ENCODE assay signal across 8 mouse cellular contexts in the genomic region with DNA sequence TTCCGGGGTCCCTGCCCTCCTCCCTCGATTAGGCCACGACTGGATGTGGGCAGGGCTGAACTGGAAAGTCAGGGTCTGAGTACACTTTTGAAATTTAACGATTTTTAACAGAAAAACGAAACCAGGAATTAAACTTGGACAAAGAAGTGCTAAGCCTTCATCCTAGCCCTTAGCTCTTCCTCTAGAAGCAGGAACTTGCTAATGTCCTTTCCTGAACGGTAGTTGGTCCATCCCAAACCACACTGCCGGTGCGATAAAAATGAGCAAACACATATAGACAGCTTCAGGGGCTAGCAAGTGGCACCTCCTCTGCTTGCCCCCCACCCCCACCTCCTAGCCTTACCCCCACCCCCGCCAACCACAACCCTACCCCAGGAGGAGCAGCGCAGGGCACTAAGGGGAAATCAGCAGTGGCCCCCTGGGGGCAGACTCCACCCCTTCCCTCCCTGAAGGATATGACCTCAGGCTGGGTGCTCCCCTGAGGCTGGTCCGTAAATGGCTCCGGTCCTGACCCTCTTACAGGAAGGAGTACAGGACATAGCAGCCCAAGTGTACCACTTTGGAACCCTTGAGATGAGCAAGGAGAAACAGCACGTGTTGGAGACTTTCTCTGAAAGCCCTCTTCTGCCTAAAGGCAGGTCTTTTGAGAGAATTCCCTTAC. TPM values are rescaled to one million over a fixed set of nuclear protein-coding genes. Genes with fewer than 3 reads are reported as not detected.
DNase-seq lines count a peak whose midpoint lies in the region; ATAC-seq and TF ChIP-seq lines count a peak whose summit lies in the region.

No protein-coding gene starts in this region.

- DNase-seq in cerebellum, adult 2 months: no peak
- DNase-seq in c-Kit-positive CD71-positive TER-119-negative erythroid progenitor cells, embryonic 14.5 days (ENCODE audit: low read depth): peak; percentile 63
- DNase-seq in heart, postnatal 10 days: peak; percentile 38 to 41
- DNase-seq in liver: peak; percentile 75
- no peak for DNase-seq in urinary bladder, postnatal 4 days (ENCODE audit: low spot score in 2 of 2)
- no peak for DNase-seq in embryo, embryonic 9.5 days (ENCODE audit: extremely low spot score)

- no peak for TF ChIP-seq POLR2A in cerebellum, adult 2 months (IDR thresholded peaks at IDR 0.05; ENCODE audit: borderline replicate concordance, insufficient read depth, low read length)

- no peak for TF ChIP-seq CTCF in cerebellum, adult 2 months (IDR thresholded peaks at IDR 0.05; ENCODE audit: borderline replicate concordance, insufficient read depth, low read depth, low read length)

- no peak overlapping the region for H3K4me3 ChIP-seq in cerebellum, adult 2 months (replicated peaks; ENCODE audit: insufficient read depth, low read depth, low read length)

- H3K27ac ChIP-seq in cerebellum, adult 2 months (ENCODE audit: insufficient read depth, low read length): no peak overlapping the region

- ATAC-seq in cerebellum, adult (ENCODE audit: insufficient number of reproducible peaks, low FRiP score, low TSS enrichment): 0 out of 2 replicates have a peak, but pooled peaks have one; percentile 11
- peak; percentile 86 for ATAC-seq in monocyte, adult 5-6 weeks (replicated peaks; ENCODE audit: insufficient number of reproducible peaks, low FRiP score, low TSS enrichment, poor library complexity, severe bottlenecking)

- intact Hi-C loops in heart, postnatal 10 days (cut with DNase I): loop anchor here (1.0 to 10.0 kb wide), 2 partner anchors 109 to 154 kb away; no protein-coding TSS in a partner anchor

- WGBS in cerebellum, adult 2 months: 64% methylated on average over 13 of the region's 13 CpGs

- no peaks in the 10 kb centered on the region; the same call in 1 of the 2 replicates for H3K27me3 ChIP-seq in cerebellum, adult 2 months (ENCODE audit: control insufficient read depth, insufficient read depth, low read length)

- no peaks in the 10 kb centered on the region for H3K4me1 ChIP-seq in cerebellum, adult 2 months (ENCODE audit: control insufficient read depth, insufficient read depth, low read length)

RNA-seq across cellular contexts. Expression of a gene that starts 42.9 kb away (rescaled TPM):
- polyA plus RNA-seq in cerebellum, adult 2 months (2012; rRNA removed): 0.30 and 0.49 TPM in 2 replicates
- total RNA-seq in heart, postnatal 10 days (2021): 1 to 10 TPM in 1 of 2 experiments, under 1 TPM in 1; 0.45 to 1.1 TPM
- total RNA-seq in monocyte, adult 5-6 weeks (2017): 106 to 140 TPM (median 120 TPM) in 3 replicates

RNA-seq across cellular contexts. Expression of a gene that starts 57.6 kb away (rescaled TPM):
- polyA plus RNA-seq in cerebellum, adult 2 months (2012; rRNA removed): 121 and 127 TPM in 2 replicates
- 100 to 1,000 TPM; 106 to 108 TPM for total RNA-seq in heart, postnatal 10 days (2021)
- 211 to 234 TPM (median 220 TPM) in 3 replicates for total RNA-seq in monocyte, adult 5-6 weeks (2017)

Comparison
In these comparisons a context has a peak if more than half of its experiments do, and no peak if none do; other contexts are left out.
1. DNase-seq: peak in c-Kit-positive CD71-positive TER-119-negative erythroid progenitor cells, embryonic 14.5 days (single experiment), heart, postnatal 10 days (2 of 2) and liver (single experiment); none in cerebellum, adult 2 months (0 of 2), urinary bladder, postnatal 4 days (0 of 2) and embryo, embryonic 9.5 days (single experiment).
2. RNA of a gene that starts 42.9 kb away (total RNA-seq): 106 to 140 TPM in monocyte, adult 5-6 weeks; 0.45 to 1.1 TPM in heart, postnatal 10 days; every median in the first group is over 10 times any median in the second.